Mouse (Mus musculus) hindbrain, embryonic 16.5 days (tissue): ENCODE measurements around the gene Prpf3. TPM values are rescaled to one million over a fixed set of nuclear protein-coding genes. Genes with fewer than 3 reads are reported as not detected.
"Not testable (repeated sequence)": the region's sequence is repeated elsewhere in the genome, so short reads cannot be mapped to it uniquely, and the experiment has no call there.

Experiments used
- ATAC-seq: fragments of 200-750 bp; cut with Nextera tagmentation; 2 replicates; pipeline ENCODE4 v1.8.0; 2017; ENCODE audit warnings: moderate TSS enrichment, moderate library complexity
- H3K27ac ChIP-seq: fragments of 300-500 bp; sonication (generic); 2 replicates; pipeline ENCODE4 v1.5.1; 2014; ENCODE audit warnings: low read depth, mild to moderate bottlenecking, control low read depth, low read length, moderate library complexity
- H3K27me3 ChIP-seq: fragments of 300-500 bp; sonication (generic); replicated peaks from 2 replicates; pipeline ENCODE4 v1.6.1; 2014; ENCODE audit warnings: low read length; ENCODE audit not compliant: control insufficient read depth, insufficient read depth
- H3K36me3 ChIP-seq: fragments of 300-500 bp; sonication (generic); 2 replicates; pipeline ENCODE4 v1.6.1; 2014; ENCODE audit warnings: mild to moderate bottlenecking, low read length, moderate library complexity, mixed read lengths; ENCODE audit not compliant: control insufficient read depth, insufficient read depth
- H3K4me1 ChIP-seq: fragments of 300-500 bp; sonication (generic); 2 replicates; pipeline ENCODE4 v1.6.1; 2014; ENCODE audit warnings: low read depth, low read length; ENCODE audit not compliant: control insufficient read depth, insufficient read depth
- H3K4me2 ChIP-seq: fragments of 300-500 bp; sonication (generic); 2 replicates; pipeline ENCODE4 v1.6.1; 2014; ENCODE audit warnings: mild to moderate bottlenecking, low read length, control low read depth, moderate library complexity
- H3K4me3 ChIP-seq: fragments of 300-500 bp; sonication (generic); 2 replicates; pipeline ENCODE4 v1.5.1; 2014; ENCODE audit warnings: mild to moderate bottlenecking, low read length, control low read depth, moderate library complexity
- H3K9ac ChIP-seq: fragments of 300-500 bp; sonication (generic); 2 replicates; pipeline ENCODE4 v1.6.1; 2014; ENCODE audit warnings: low read depth, mild to moderate bottlenecking, control low read depth, low read length, moderate library complexity
- H3K9me3 ChIP-seq: fragments of 300-500 bp; sonication (generic); 2 replicates; pipeline ENCODE4 v1.6.1; 2014; ENCODE audit warnings: mild to moderate bottlenecking, low read length, moderate library complexity; ENCODE audit not compliant: control insufficient read depth
- WGBS: fragments of 180-500 bp; shearing (Covaris S2); extraction: QIAGEN DNeasy Blood & Tissue Kit; methylation state at CpG from one replicate; pipeline ENCODE4 v1.1.7; 2014; 5-methylcytosine and 5-hydroxymethylcytosine counted together
- polyA plus RNA-seq: library from polyadenylated mRNA; unstranded; fragments of >200 nt; fragmentation: Nextera tagmentation; extraction: Ambion mirVana; gene quantifications from 2 replicates; pipeline ENCODE4 v1.2.1, GENCODE M21; 2015

The Prpf3 gene
- polyA plus RNA-seq, 1 experiment from 2014 or later, result 30.8 TPM

GRCm38 (mm10) chr3:95865050-95865449 lies 9.4 kb upstream of the Prpf3 start:
- no peaks in the 10 kb centered on the region for H3K4me1 ChIP-seq
- no peak overlapping the region for H3K27ac ChIP-seq
- ATAC-seq, result no peak
- H3K4me2 ChIP-seq, result no peak overlapping the region
- H3K36me3 ChIP-seq, result peaks cover 6% of the 10 kb centered on the region; the same call in 1 of the 2 replicates
- no peaks in the 10 kb centered on the region for H3K9me3 ChIP-seq
- H3K9ac ChIP-seq, result no peak overlapping the region
- no peak overlapping the region for H3K4me3 ChIP-seq
- no peaks in the 10 kb centered on the region for H3K27me3 ChIP-seq
- 87% methylated on average over 5 of the region's 5 CpGs for WGBS

GRCm38 (mm10) chr3:95863578-95863977 lies 7.9 kb upstream of the Prpf3 start:
- 86% methylated on average over 7 of the region's 7 CpGs for WGBS
- Histone ChIP-seq H3K4me2 (no peak overlapping the region), H3K4me3 (no peak overlapping the region), H3K27me3 (no peaks in the 10 kb centered on the region), H3K9me3 (no peaks in the 10 kb centered on the region), H3K9ac (no peak overlapping the region), H3K4me1 (no peaks in the 10 kb centered on the region), H3K36me3 (peaks cover 4% of the 10 kb centered on the region; the same call in 1 of the 2 replicates), H3K27ac (no peak overlapping the region)
- ATAC-seq, result no peak

- 35% methylated on average over 2 of the region's 2 CpGs for WGBS
- Histone ChIP-seq H3K9ac (no peak overlapping the region), H3K4me3 (no peak overlapping the region), H3K9me3 (no peaks in the 10 kb centered on the region), H3K4me2 (no peak overlapping the region), H3K4me1 (no peaks in the 10 kb centered on the region), H3K27me3 (no peaks in the 10 kb centered on the region), H3K27ac (no peak overlapping the region), H3K36me3 (peaks cover 4% of the 10 kb centered on the region; the same call in 1 of the 2 replicates)
- ATAC-seq, result 0 out of 2 replicates have a peak, but pooled peaks have one; percentile 63
Observed at GRCm38 (mm10) chr3:95861796-95862195, 6.1 kb upstream of the Prpf3 start.

- WGBS, result 77% methylated on average over 10 of the region's 10 CpGs
Observed at GRCm38 (mm10) chr3:95861216-95861615, 5.5 kb upstream of the Prpf3 start.

GRCm38 (mm10) chr3:95860323-95860722 lies 4.6 kb upstream of the Prpf3 start:
- Histone ChIP-seq H3K9me3 (no peaks in the 10 kb centered on the region), H3K27ac (no peak overlapping the region), H3K4me3 (no peak overlapping the region), H3K4me1 (peaks cover 2% of the 10 kb centered on the region; the same call in 1 of the 2 replicates), H3K4me2 (no peak overlapping the region), H3K9ac (no peak overlapping the region), H3K36me3 (peaks cover 4% of the 10 kb centered on the region; the same call in 1 of the 2 replicates), H3K27me3 (no peaks in the 10 kb centered on the region)
- WGBS, result 90% methylated on average over 3 of the region's 3 CpGs
- no peak for ATAC-seq

More at GRCm38 (mm10) chr3:95861216-95861615, 5.5 kb upstream of the Prpf3 start:
- Histone ChIP-seq H3K4me2 (no peak overlapping the region), H3K27ac (no peak overlapping the region), H3K36me3 (peaks cover 4% of the 10 kb centered on the region; the same call in 1 of the 2 replicates), H3K9me3 (no peaks in the 10 kb centered on the region), H3K4me3 (no peak overlapping the region), H3K4me1 (peaks cover 1% of the 10 kb centered on the region; the same call in 1 of the 2 replicates), H3K9ac (no peak overlapping the region), H3K27me3 (no peaks in the 10 kb centered on the region)
- no peak for ATAC-seq

GRCm38 (mm10) chr3:95858278-95858677 lies 2.6 kb upstream of the Prpf3 start:
- H3K27ac ChIP-seq, H3K4me1 ChIP-seq, H3K9ac ChIP-seq, H3K4me2 ChIP-seq, ATAC-seq, H3K9me3 ChIP-seq, H3K27me3 ChIP-seq, H3K36me3 ChIP-seq, H3K4me3 ChIP-seq: not testable (repeated sequence)
- WGBS, result 82% methylated on average over 3 of the region's 3 CpGs

- H3K9me3 ChIP-seq, H3K27me3 ChIP-seq, H3K9ac ChIP-seq, ATAC-seq, H3K4me2 ChIP-seq, H3K4me3 ChIP-seq, H3K4me1 ChIP-seq, H3K36me3 ChIP-seq, H3K27ac ChIP-seq: not testable (repeated sequence)
- WGBS, result 87% methylated on average over 1 of the region's 1 CpGs
Observed at GRCm38 (mm10) chr3:95857050-95857449, 1.4 kb upstream of the Prpf3 start.

GRCm38 (mm10) chr3:95856115-95856514 lies 430 bp upstream of the Prpf3 start:
- H3K4me1 ChIP-seq, result peaks cover 8% of the 10 kb centered on the region
- H3K9me3 ChIP-seq, result no peaks in the 10 kb centered on the region
- H3K27ac ChIP-seq, result peak overlapping the region; percentile 72
- H3K4me3 ChIP-seq, result peak overlapping the region; percentile 90
- H3K9ac ChIP-seq, result peak overlapping the region; percentile 83
- H3K36me3 ChIP-seq, result peaks cover 13% of the 10 kb centered on the region
- peak overlapping the region; percentile 71 for H3K4me2 ChIP-seq
- ATAC-seq, result peak; percentile 19
- WGBS, result 23% methylated on average over 7 of the region's 7 CpGs
- H3K27me3 ChIP-seq, result no peaks in the 10 kb centered on the region

GRCm38 (mm10) chr3:95851317-95851716 lies 4.4 kb downstream of the Prpf3 start:
- ATAC-seq, result no peak
- Histone ChIP-seq H3K27me3 (no peaks in the 10 kb centered on the region), H3K9ac (no peak overlapping the region), H3K36me3 (peaks cover 27% of the 10 kb centered on the region), H3K9me3 (no peaks in the 10 kb centered on the region), H3K27ac (no peak overlapping the region), H3K4me3 (no peak overlapping the region), H3K4me2 (no peak overlapping the region), H3K4me1 (peaks cover 8% of the 10 kb centered on the region)
- 96% methylated on average over 8 of the region's 8 CpGs for WGBS

- H3K9me3 ChIP-seq, result no peaks in the 10 kb centered on the region
- no peak overlapping the region for H3K4me2 ChIP-seq
- no peaks in the 10 kb centered on the region for H3K27me3 ChIP-seq
- no peak for ATAC-seq
- H3K27ac ChIP-seq, result no peak overlapping the region
- 91% methylated on average over 4 of the region's 4 CpGs for WGBS
- H3K4me1 ChIP-seq, result peaks cover 6% of the 10 kb centered on the region
- no peak overlapping the region for H3K4me3 ChIP-seq
- H3K9ac ChIP-seq, result no peak overlapping the region
- peaks cover 32% of the 10 kb centered on the region for H3K36me3 ChIP-seq
Observed at GRCm38 (mm10) chr3:95850611-95851010, 5.1 kb downstream of the Prpf3 start.
